Mouse (Mus musculus): ENCODE measurements around the gene Sun2.

GRCm38 (mm10) chr15:79696508-79696907 is 45.8 kb downstream of the Sun2 start:
- TF ChIP-seq POLR2A (IDR thresholded peaks at IDR 0.05; ENCODE audit: insufficient read depth, low read depth, low read length) (no peak), CTCF (IDR thresholded peaks at IDR 0.05; ENCODE audit: insufficient read depth, low read depth, low read length) (no peak)
